Mouse (Mus musculus) thymus, adult 2 months (tissue): ENCODE measurements at regions not wholly inside any gene's neighbourhood (a gene's known extent, or its start where the extent isn't known, plus 50 kb on each side); places are given as distances from the start of the nearest gene placed in this dataset.

Experiments used
- DNase-seq: peaks from one replicate; pipeline ENCODE4 v3.0.0; 2021
- H3K27ac ChIP-seq: fragments of 200-500 bp; 2 replicates; pipeline ENCODE4 v1.5.1; 2012; ENCODE audit warnings: low read length, control low read depth; ENCODE audit not compliant: control insufficient read depth, insufficient read depth
- H3K27me3 ChIP-seq: fragments of 200-500 bp; 2 replicates; pipeline ENCODE4 v1.6.1; 2012; ENCODE audit warnings: mild to moderate bottlenecking, low read length, moderate library complexity, mixed read lengths; ENCODE audit not compliant: control insufficient read depth, insufficient read depth
- H3K36me3 ChIP-seq: fragments of 200-500 bp; 2 replicates; pipeline ENCODE4 v1.6.1; 2012; ENCODE audit warnings: mild to moderate bottlenecking, low read length, moderate library complexity; ENCODE audit not compliant: control insufficient read depth, insufficient read depth
- H3K4me1 ChIP-seq: fragments of 200-500 bp; replicated peaks from 2 replicates; pipeline ENCODE4 v1.6.1; 2012; ENCODE audit warnings: low read length; ENCODE audit not compliant: control insufficient read depth, insufficient read depth
- H3K4me3 ChIP-seq: fragments of 200-500 bp; 2 replicates; pipeline ENCODE4 v1.5.1; 2012; ENCODE audit warnings: mild to moderate bottlenecking, low read length, control low read depth, moderate library complexity; ENCODE audit not compliant: control insufficient read depth, insufficient read depth
- CTCF ChIP-seq: fragments of 200-500 bp; IDR thresholded peaks from 2 replicates; pipeline ENCODE4 v1.5.1; 2012; ENCODE audit warnings: mild to moderate bottlenecking, control low read depth, low read length, moderate library complexity, borderline replicate concordance; ENCODE audit not compliant: control insufficient read depth, poor library complexity, insufficient read depth; ENCODE audit errors: extremely low read depth
- POLR2A ChIP-seq: fragments of 200-500 bp; IDR thresholded peaks from 2 replicates; pipeline ENCODE4 v1.6.1; 2012; ENCODE audit warnings: mild to moderate bottlenecking, low read length, control low read depth, moderate library complexity; ENCODE audit not compliant: control insufficient read depth, poor library complexity, insufficient read depth; ENCODE audit errors: extremely low read depth
- WGBS: fragments of 180-500 bp; shearing (Covaris S2); methylation state at CpG from one replicate; pipeline ENCODE4 v1.1.7; 2018; 5-methylcytosine and 5-hydroxymethylcytosine counted together

- Histone ChIP-seq H3K4me3 (no peak overlapping the region), H3K27me3 (no peaks in the 10 kb centered on the region), H3K36me3 (no peaks in the 10 kb centered on the region), H3K4me1 (peaks cover 2% of the 10 kb centered on the region; the same call in 1 of the 2 replicates), H3K27ac (no peak overlapping the region)
- WGBS = 88% methylated on average over 2 of the region's 2 CpGs
- no peak for DNase-seq
- TF ChIP-seq POLR2A (no peak), CTCF (no peak)
Measured at GRCm38 (mm10) chr3:70106141-70106540, 98.7 kb downstream of the Otol1 start.

- Histone ChIP-seq H3K27me3 (no peaks in the 10 kb centered on the region), H3K36me3 (no peaks in the 10 kb centered on the region), H3K4me3 (no peak overlapping the region), H3K27ac (no peak overlapping the region), H3K4me1 (no peaks in the 10 kb centered on the region)
- no peak for DNase-seq
- TF ChIP-seq POLR2A (no peak), CTCF (no peak)
- 97% methylated on average over 1 of the region's 1 CpGs for WGBS
Measured at GRCm38 (mm10) chr3:70126212-70126611, 118.8 kb downstream of the Otol1 start.

GRCm38 (mm10) chr3:70130241-70131029 is 123.0 kb downstream of the Otol1 start:
- H3K4me1 ChIP-seq = no peaks in the 10 kb centered on the region
- TF ChIP-seq CTCF = no peak
- TF ChIP-seq POLR2A = no peak

GRCm38 (mm10) chr3:70134963-70135362 is 127.5 kb downstream of the Otol1 start:
- Histone ChIP-seq H3K4me1 (no peaks in the 10 kb centered on the region), H3K36me3 (no peaks in the 10 kb centered on the region), H3K4me3 (no peak overlapping the region), H3K27ac (no peak overlapping the region), H3K27me3 (no peaks in the 10 kb centered on the region)
- no peak for DNase-seq
- 66% methylated on average over 2 of the region's 2 CpGs for WGBS
- no peak for TF ChIP-seq POLR2A
- TF ChIP-seq CTCF = no peak

More at GRCm38 (mm10) chr3:70130241-70131029, 123.0 kb downstream of the Otol1 start:
- no peaks in the 10 kb centered on the region for H3K36me3 ChIP-seq
- no peak overlapping the region for H3K27ac ChIP-seq
- no peak for DNase-seq
- H3K4me3 ChIP-seq = no peak overlapping the region
- 90% methylated on average over 8 of the region's 8 CpGs for WGBS
- no peaks in the 10 kb centered on the region for H3K27me3 ChIP-seq

GRCm38 (mm10) chr3:70138488-70138887 is 131.1 kb downstream of the Otol1 start:
- 92% methylated on average over 2 of the region's 2 CpGs for WGBS
- Histone ChIP-seq H3K36me3 (no peaks in the 10 kb centered on the region), H3K4me3 (no peak overlapping the region), H3K4me1 (no peaks in the 10 kb centered on the region), H3K27me3 (no peaks in the 10 kb centered on the region), H3K27ac (no peak overlapping the region)
- TF ChIP-seq POLR2A (no peak), CTCF (no peak)
- no peak for DNase-seq

GRCm38 (mm10) chr3:70138926-70139325 is 131.5 kb downstream of the Otol1 start:
- H3K4me3 ChIP-seq = no peak overlapping the region
- H3K27ac ChIP-seq = no peak overlapping the region
- H3K27me3 ChIP-seq = no peaks in the 10 kb centered on the region
- no peak for TF ChIP-seq POLR2A
- no peak for TF ChIP-seq CTCF
- H3K36me3 ChIP-seq = no peaks in the 10 kb centered on the region
- WGBS = 79% methylated on average over 4 of the region's 4 CpGs
- no peak for DNase-seq
- no peaks in the 10 kb centered on the region for H3K4me1 ChIP-seq
